Mouse (Mus musculus) ovary, postnatal 36 days (tissue): ENCODE measurements around the gene Slc46a3.

Source experiments
- DNase-seq: peaks from one replicate; pipeline ENCODE4 v3.0.0; 2022; ENCODE audit warnings: low spot score, mixed read lengths

The Slc46a3 gene

GRCm38 (mm10) chr5:147845319-147845718 lies 49.3 kb downstream of the Slc46a3 start:
- DNase-seq, result no peak

DNA sequence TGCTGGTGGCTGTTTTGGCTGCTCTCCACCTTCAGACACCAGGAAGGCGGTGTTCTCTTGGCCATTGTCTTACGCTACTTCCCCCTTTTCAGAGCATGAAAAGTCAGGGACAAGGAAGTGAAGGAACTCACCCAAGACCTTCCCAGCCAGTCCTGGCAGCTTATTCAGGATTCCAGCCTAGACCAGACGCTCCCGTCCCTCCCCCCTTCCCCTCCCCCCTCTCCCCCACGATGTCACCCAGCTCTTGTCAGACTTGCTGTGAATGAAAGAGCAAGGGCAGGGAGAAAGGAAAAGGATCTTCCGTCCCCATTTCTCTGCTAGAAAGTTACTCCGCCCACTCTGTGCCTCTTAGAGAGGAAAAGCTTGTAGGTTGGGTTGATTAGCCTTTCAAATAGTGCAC lies 51.3 kb downstream of the Slc46a3 start:
- DNase-seq, result no peak

DNA sequence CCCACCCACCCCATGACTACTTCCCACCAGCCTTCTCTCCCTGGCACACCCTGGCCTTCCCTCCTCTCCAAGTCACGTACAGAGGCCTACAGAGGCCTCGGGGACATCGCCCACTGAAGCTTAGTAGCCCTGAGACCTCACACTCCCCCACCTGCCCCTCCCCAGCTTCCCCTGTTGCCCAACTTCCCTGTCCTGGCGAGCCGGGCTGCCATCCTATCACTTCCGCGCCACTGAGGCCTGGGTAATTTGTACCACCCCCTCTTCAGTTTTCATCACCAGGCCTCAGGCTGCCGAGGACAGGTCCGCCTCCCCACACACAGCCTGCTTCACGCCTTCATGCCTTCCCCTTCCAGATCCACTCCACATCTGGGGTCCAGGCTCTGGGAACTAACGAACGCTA lies 55.2 kb downstream of the Slc46a3 start:
- no peak for DNase-seq

- DNase-seq, result no peak
These were observed 59.6 kb downstream of the Slc46a3 start for GRCm38 (mm10) chr5:147834841-147835500.

DNA sequence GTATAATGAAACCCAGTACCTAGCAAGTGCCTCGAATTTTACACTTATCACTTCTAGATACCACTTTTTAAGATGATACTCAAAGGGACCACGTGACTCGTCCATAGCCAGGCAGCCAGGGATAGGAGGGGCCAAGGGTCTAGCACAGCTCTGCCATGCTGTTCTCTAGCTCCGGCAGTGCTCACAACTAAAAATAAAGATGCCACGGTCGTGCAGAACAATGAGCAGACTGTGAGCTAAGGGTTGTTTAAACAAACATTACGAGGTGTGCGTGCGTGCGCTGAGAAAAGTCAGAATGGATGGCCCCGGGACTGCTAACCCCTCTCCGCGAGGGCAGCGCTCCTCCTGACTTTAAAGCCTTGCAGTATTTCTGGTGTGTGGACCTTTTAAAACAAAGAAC lies 61.8 kb downstream of the Slc46a3 start:
- no peak for DNase-seq

GRCm38 (mm10) chr5:147828846-147829245 lies 65.8 kb downstream of the Slc46a3 start:
- no peak for DNase-seq
